Mouse (Mus musculus): Measurements from ENCODE around the gene Gm49378. TPM values are rescaled to one million over a fixed set of nuclear protein-coding genes. Genes with fewer than 3 reads are reported as not detected.

Gene Gm49378
- polyA plus RNA-seq, 1 experiment from 2014 or later = 2.1 TPM

GRCm38 (mm10) chr14:55671486-55671832 is 33.8 kb upstream of the Gm49378 start:
- H3K4me1 ChIP-seq (ENCODE audit: insufficient read depth) = peaks cover 5% of the 10 kb centered on the region; the same call in 1 of the 2 replicates
- H3K9me3 ChIP-seq (ENCODE audit: low read depth, low read length) = no peaks in the 10 kb centered on the region
- H3K9ac ChIP-seq = peak overlapping the region; percentile 77
- no peaks in the 10 kb centered on the region for H3K27me3 ChIP-seq (ENCODE audit: insufficient read depth, low read length)
- peak overlapping the region; percentile 70 for H3K4me3 ChIP-seq (ENCODE audit: low read depth, low read length)
- H3K27ac ChIP-seq (ENCODE audit: low read depth) = peak overlapping the region; percentile 68; the same call in 1 of the 2 replicates
- no peak for DNase-seq
- peak; percentile 55 for ATAC-seq (ENCODE audit: insufficient read depth)
- peaks cover 18% of the 10 kb centered on the region for H3K36me3 ChIP-seq (ENCODE audit: insufficient read depth)
- TF ChIP-seq CTCF (IDR thresholded peaks at IDR 0.05; ENCODE audit: low read depth) = no peak
- under 1% methylated on average over 12 of the region's 12 CpGs for WGBS
- H3K4me2 ChIP-seq = peak overlapping the region; percentile 70

GRCm38 (mm10) chr14:55660636-55661035 is 22.9 kb upstream of the Gm49378 start:
- H3K9me3 ChIP-seq (ENCODE audit: low read depth, low read length) = no peaks in the 10 kb centered on the region
- no peaks in the 10 kb centered on the region for H3K27me3 ChIP-seq (ENCODE audit: insufficient read depth, low read length)
- H3K4me1 ChIP-seq (ENCODE audit: insufficient read depth) = peaks cover 5% of the 10 kb centered on the region; the same call in 1 of the 2 replicates
- DNase-seq = no peak
- H3K36me3 ChIP-seq (ENCODE audit: insufficient read depth) = peaks cover 44% of the 10 kb centered on the region
- no peak for TF ChIP-seq CTCF (IDR thresholded peaks at IDR 0.05; ENCODE audit: low read depth)
- WGBS = 34% methylated on average over 2 of the region's 2 CpGs
- H3K27ac ChIP-seq (ENCODE audit: low read depth) = no peak overlapping the region
- H3K4me2 ChIP-seq = peak overlapping the region; percentile 70
- peak overlapping the region; percentile 81; the same call in 1 of the 2 replicates for H3K9ac ChIP-seq
- peak overlapping the region; percentile 56 for H3K4me3 ChIP-seq (ENCODE audit: low read depth, low read length)
- ATAC-seq (ENCODE audit: insufficient read depth) = peak; percentile 22; the same call in 1 of the 2 replicates

DNA sequence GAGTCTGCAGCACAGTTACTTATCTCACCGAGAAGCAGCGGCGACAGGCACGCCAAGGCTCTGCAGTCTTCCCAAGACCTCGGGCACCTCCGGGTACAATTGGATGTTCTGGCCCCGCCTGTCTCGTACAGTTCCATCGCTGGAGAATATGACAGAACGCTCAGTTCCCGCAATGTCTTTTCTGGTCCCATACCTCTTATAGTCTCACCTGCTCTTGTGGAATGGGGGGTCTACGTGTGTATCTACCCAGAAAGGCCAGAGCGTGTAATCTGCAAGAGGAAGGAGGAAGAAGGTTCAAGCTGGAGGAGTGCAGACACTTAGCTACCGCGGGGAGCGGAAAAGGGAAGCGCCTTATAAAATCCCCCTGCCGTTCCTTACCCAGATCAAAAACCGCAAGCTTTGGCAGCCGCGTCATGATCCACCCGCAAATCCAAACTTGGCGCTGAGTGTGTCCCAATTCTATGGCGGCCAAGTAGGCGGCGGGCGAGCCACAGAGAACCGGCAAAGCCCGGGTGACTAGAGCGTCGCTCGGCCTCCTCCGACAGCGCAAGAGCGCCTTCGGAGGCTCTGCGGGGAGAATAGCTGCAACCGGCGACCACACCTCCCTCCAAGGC is 22.4 kb upstream of the Gm49378 start, which contains the start of gene Mdp1:
Gene Mdp1 (minus strand): TSS at position 549 of the 614 bp plus-strand sequence.
- Histone ChIP-seq H3K36me3 (ENCODE audit: insufficient read depth) (peaks cover 42% of the 10 kb centered on the region), H3K4me3 (ENCODE audit: low read depth, low read length) (peak within 1 kb of the TSS; percentile 56), H3K27me3 (ENCODE audit: insufficient read depth, low read length) (no peaks in the 10 kb centered on the region), H3K9me3 (ENCODE audit: low read depth, low read length) (no peaks in the 10 kb centered on the region), H3K4me1 (ENCODE audit: insufficient read depth) (peaks cover 5% of the 10 kb centered on the region; the same call in 1 of the 2 replicates), H3K27ac (ENCODE audit: low read depth) (peak within 1 kb of the TSS; percentile 81), H3K9ac (peak within 1 kb of the TSS; percentile 81), H3K4me2 (peak within 1 kb of the TSS; percentile 70)
- TF ChIP-seq CTCF (IDR thresholded peaks at IDR 0.05; ENCODE audit: low read depth) = peak; percentile 60
- WGBS = under 1% methylated on average over 39 of the region's 39 CpGs
- peak; percentile 94 for DNase-seq
- ATAC-seq (ENCODE audit: insufficient read depth) = peak; percentile 96

GRCm38 (mm10) chr14:55658011-55658410 is 20.3 kb upstream of the Gm49378 start:
- WGBS = 86% methylated on average over 5 of the region's 5 CpGs
- peaks cover 29% of the 10 kb centered on the region for H3K36me3 ChIP-seq (ENCODE audit: insufficient read depth)
- no peak overlapping the region for H3K9ac ChIP-seq
- ATAC-seq (ENCODE audit: insufficient read depth) = no peak
- H3K9me3 ChIP-seq (ENCODE audit: low read depth, low read length) = no peaks in the 10 kb centered on the region
- peaks cover 5% of the 10 kb centered on the region; the same call in 1 of the 2 replicates for H3K4me1 ChIP-seq (ENCODE audit: insufficient read depth)
- H3K4me3 ChIP-seq (ENCODE audit: low read depth, low read length) = no peak overlapping the region
- H3K4me2 ChIP-seq = no peak overlapping the region
- no peak for DNase-seq
- no peak overlapping the region for H3K27ac ChIP-seq (ENCODE audit: low read depth)
- no peak for TF ChIP-seq CTCF (IDR thresholded peaks at IDR 0.05; ENCODE audit: low read depth)
- no peaks in the 10 kb centered on the region for H3K27me3 ChIP-seq (ENCODE audit: insufficient read depth, low read length)

DNA sequence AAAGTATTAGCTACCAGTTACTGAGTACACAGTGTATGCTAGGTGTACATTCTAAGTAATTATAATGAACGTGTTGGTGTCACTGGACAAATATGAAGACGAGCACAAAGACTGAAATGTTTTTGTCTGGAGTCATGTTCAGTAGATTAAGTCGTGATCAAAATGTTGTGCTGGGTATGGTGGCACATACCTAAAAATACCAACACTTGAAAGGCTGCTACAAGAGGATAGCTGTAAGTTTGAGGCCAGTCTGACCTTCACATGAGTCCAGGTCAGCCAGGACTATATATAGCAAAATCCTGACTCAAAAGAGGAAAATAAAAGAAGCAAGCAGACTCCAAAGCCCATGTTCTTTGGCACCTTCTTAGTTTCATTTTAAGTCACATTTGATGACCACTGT is 19.2 kb upstream of the Gm49378 start:
- DNase-seq = no peak
- H3K9ac ChIP-seq = no peak overlapping the region
- TF ChIP-seq CTCF (IDR thresholded peaks at IDR 0.05; ENCODE audit: low read depth) = no peak
- no peak overlapping the region for H3K4me3 ChIP-seq (ENCODE audit: low read depth, low read length)
- H3K36me3 ChIP-seq (ENCODE audit: insufficient read depth) = peaks cover 20% of the 10 kb centered on the region
- H3K4me1 ChIP-seq (ENCODE audit: insufficient read depth) = peaks cover 5% of the 10 kb centered on the region; the same call in 1 of the 2 replicates
- no peak overlapping the region for H3K4me2 ChIP-seq
- H3K27me3 ChIP-seq (ENCODE audit: insufficient read depth, low read length) = no peaks in the 10 kb centered on the region
- no peaks in the 10 kb centered on the region for H3K9me3 ChIP-seq (ENCODE audit: low read depth, low read length)
- H3K27ac ChIP-seq (ENCODE audit: low read depth) = no peak overlapping the region
- 76% methylated on average over 3 of the region's 3 CpGs for WGBS
- ATAC-seq (ENCODE audit: insufficient read depth) = no peak

DNA sequence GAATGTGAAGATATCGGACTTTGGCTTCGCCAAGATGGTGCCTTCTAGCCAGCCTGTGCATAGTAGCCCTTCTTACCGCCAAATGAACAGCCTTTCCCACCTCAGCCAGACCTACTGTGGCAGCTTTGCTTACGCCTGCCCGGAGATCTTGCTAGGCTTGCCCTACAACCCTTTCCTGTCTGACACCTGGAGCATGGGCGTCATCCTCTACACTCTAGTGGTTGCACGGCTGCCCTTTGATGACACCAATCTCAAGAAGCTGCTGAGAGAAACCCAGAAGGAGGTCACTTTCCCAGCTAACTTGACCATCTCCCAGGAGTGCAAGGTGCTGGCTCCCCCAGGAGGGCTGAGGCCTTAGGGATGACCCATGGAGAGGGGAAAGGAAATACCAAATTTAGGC is 13.8 kb upstream of the Gm49378 start:
- H3K27me3 ChIP-seq (ENCODE audit: insufficient read depth, low read length) = no peaks in the 10 kb centered on the region
- no peak overlapping the region for H3K27ac ChIP-seq (ENCODE audit: low read depth)
- no peaks in the 10 kb centered on the region for H3K4me1 ChIP-seq (ENCODE audit: insufficient read depth)
- DNase-seq (no peak), ATAC-seq (ENCODE audit: insufficient read depth) (no peak)
- no peak overlapping the region for H3K4me3 ChIP-seq (ENCODE audit: low read depth, low read length)
- no peak overlapping the region for H3K4me2 ChIP-seq
- WGBS = 80% methylated on average over 7 of the region's 7 CpGs
- no peak overlapping the region for H3K9ac ChIP-seq
- H3K9me3 ChIP-seq (ENCODE audit: low read depth, low read length) = no peaks in the 10 kb centered on the region
- no peak for TF ChIP-seq CTCF (IDR thresholded peaks at IDR 0.05; ENCODE audit: low read depth)
- H3K36me3 ChIP-seq (ENCODE audit: insufficient read depth) = peaks cover 3% of the 10 kb centered on the region; the same call in 1 of the 2 replicates

GRCm38 (mm10) chr14:55649884-55650283 is 12.2 kb upstream of the Gm49378 start, which contains the start of gene Tssk4:
Gene Tssk4, plus strand, starts transcription at chr14:55650184.
- no peak within 1 kb of the TSS for H3K4me2 ChIP-seq
- 92% methylated on average over 2 of the region's 2 CpGs for WGBS

More at GRCm38 (mm10) chr14:55649884-55650283, 12.2 kb upstream of the Gm49378 start, which contains the start of gene Tssk4:
- Histone ChIP-seq H3K4me1 (ENCODE audit: insufficient read depth) (peaks cover 2% of the 10 kb centered on the region; the same call in 1 of the 2 replicates), H3K27ac (ENCODE audit: low read depth) (no peak within 1 kb of the TSS), H3K27me3 (ENCODE audit: insufficient read depth, low read length) (no peaks in the 10 kb centered on the region), H3K36me3 (ENCODE audit: insufficient read depth) (peaks cover 11% of the 10 kb centered on the region), H3K9ac (no peak within 1 kb of the TSS), H3K4me3 (ENCODE audit: low read depth, low read length) (no peak within 1 kb of the TSS), H3K9me3 (ENCODE audit: low read depth, low read length) (no peaks in the 10 kb centered on the region)
- ATAC-seq (ENCODE audit: insufficient read depth) (no peak), DNase-seq (no peak)
- no peak for TF ChIP-seq CTCF (IDR thresholded peaks at IDR 0.05; ENCODE audit: low read depth)
